Mouse (Mus musculus) small intestine, adult 2 months (tissue): ENCODE results near the gene Gpr107. TPM values are rescaled to one million over a fixed set of nuclear protein-coding genes. Genes with fewer than 3 reads are reported as not detected.
A peak's percentile ranks its signal among the peaks of the same experiment; 100 is the strongest.

ENCODE experiments used
- H3K27ac ChIP-seq: fragments of 200-500 bp; 2 replicates; pipeline ENCODE4 v1.5.1; 2012; ENCODE audit warnings: low read depth, low read length, control low read depth, inconsistent platforms; ENCODE audit not compliant: insufficient read depth
- H3K27me3 ChIP-seq: fragments of 200-500 bp; 2 replicates; pipeline ENCODE4 v1.6.1; 2012; ENCODE audit warnings: mild to moderate bottlenecking, moderate library complexity, low read length, inconsistent platforms; ENCODE audit not compliant: control insufficient read depth, insufficient read depth
- H3K36me3 ChIP-seq: fragments of 200-500 bp; 2 replicates; pipeline ENCODE4 v1.6.1; 2012; ENCODE audit warnings: mild to moderate bottlenecking, low read length, control low read depth, inconsistent platforms; ENCODE audit not compliant: control insufficient read depth, insufficient read depth
- H3K4me1 ChIP-seq: fragments of 200-500 bp; 2 replicates; pipeline ENCODE4 v1.6.1; 2012; ENCODE audit warnings: low read length, inconsistent platforms, mixed read lengths; ENCODE audit not compliant: control insufficient read depth, insufficient read depth, insufficient read length
- H3K4me3 ChIP-seq: fragments of 200-500 bp; 2 replicates; pipeline ENCODE4 v1.5.1; 2012; ENCODE audit warnings: low read depth, mild to moderate bottlenecking, control low read depth, inconsistent platforms, low read length, moderate library complexity
- CTCF ChIP-seq: fragments of 200-500 bp; IDR thresholded peaks from 2 replicates; pipeline ENCODE4 v1.5.1; 2012; ENCODE audit warnings: low read depth, mild to moderate bottlenecking, control low read depth, inconsistent platforms, low read length, moderate library complexity, mixed read lengths; ENCODE audit not compliant: insufficient replicate concordance, insufficient read length; ENCODE audit errors: extremely low read depth
- POLR2A ChIP-seq: fragments of 200-500 bp; IDR thresholded peaks from 2 replicates; pipeline ENCODE4 v1.6.1; 2012; ENCODE audit warnings: low read depth, mild to moderate bottlenecking, control low read depth, inconsistent platforms, low read length, moderate library complexity
- WGBS: fragments of 180-500 bp; shearing (Covaris S2); methylation state at CpG from one replicate; pipeline ENCODE4 v1.1.7; 2018; 5-methylcytosine and 5-hydroxymethylcytosine counted together
- polyA plus RNA-seq: library from polyadenylated mRNA; depleted of rRNA; stranded (reverse); fragments of >200 nt; gene quantifications from 2 replicates; pipeline ENCODE4 v1.2.3, GENCODE M21; 2012

Gene Gpr107
- polyA plus RNA-seq, 1 experiment, result 30.5 TPM

GRCm38 (mm10) chr2:31142505-31142904 is 9.6 kb upstream of the Gpr107 start:
- Histone ChIP-seq H3K4me3 (peak overlapping the region; percentile 94), H3K4me1 (peaks cover 5% of the 10 kb centered on the region), H3K36me3 (peaks cover 4% of the 10 kb centered on the region; the same call in 1 of the 2 replicates), H3K27ac (peak overlapping the region; percentile 18), H3K27me3 (no peaks in the 10 kb centered on the region)
- 35% methylated on average over 3 of the region's 3 CpGs for WGBS
- TF ChIP-seq POLR2A (no peak), CTCF (peak; percentile 22; the same call in 1 of the 2 replicates)

- Histone ChIP-seq H3K4me3 (peak overlapping the region; percentile 47), H3K27me3 (no peaks in the 10 kb centered on the region), H3K36me3 (peaks cover 4% of the 10 kb centered on the region; the same call in 1 of the 2 replicates), H3K4me1 (peaks cover 5% of the 10 kb centered on the region), H3K27ac (peak overlapping the region; percentile 45)
- 72% methylated on average over 6 of the region's 6 CpGs for WGBS
- TF ChIP-seq CTCF (no peak), POLR2A (no peak)
These were observed 8.8 kb upstream of the Gpr107 start for GRCm38 (mm10) chr2:31143326-31143725.

GRCm38 (mm10) chr2:31143768-31144695 is 8.1 kb upstream of the Gpr107 start:
- H3K27me3 ChIP-seq, result no peaks in the 10 kb centered on the region
- H3K27ac ChIP-seq, result peak overlapping the region; percentile 45
- WGBS, result 67% methylated on average over 16 of the region's 16 CpGs
- H3K36me3 ChIP-seq, result peaks cover 4% of the 10 kb centered on the region; the same call in 1 of the 2 replicates
- H3K4me1 ChIP-seq, result peaks cover 5% of the 10 kb centered on the region
- TF ChIP-seq CTCF (no peak), POLR2A (no peak)
- H3K4me3 ChIP-seq, result peak overlapping the region; percentile 47

GRCm38 (mm10) chr2:31144901-31145300 is 7.2 kb upstream of the Gpr107 start:
- Histone ChIP-seq H3K4me3 (no peak overlapping the region), H3K27me3 (no peaks in the 10 kb centered on the region), H3K27ac (0 out of 2 replicates have a peak overlapping the region, but pooled peaks have one; percentile 12), H3K36me3 (peaks cover 4% of the 10 kb centered on the region), H3K4me1 (peaks cover 5% of the 10 kb centered on the region)
- TF ChIP-seq CTCF, result no peak
- TF ChIP-seq POLR2A, result no peak
- WGBS, result 71% methylated on average over 1 of the region's 1 CpGs

- Histone ChIP-seq H3K4me3 (no peak overlapping the region), H3K36me3 (peaks cover 7% of the 10 kb centered on the region), H3K4me1 (peaks cover 3% of the 10 kb centered on the region; the same call in 1 of the 2 replicates), H3K27me3 (no peaks in the 10 kb centered on the region), H3K27ac (no peak overlapping the region)
- whole genome bisulfite sequencing, result 85% methylated on average over 7 of the region's 7 CpGs
- TF ChIP-seq POLR2A, result no peak
- no peak for TF ChIP-seq CTCF
These were observed 5.1 kb upstream of the Gpr107 start for GRCm38 (mm10) chr2:31147054-31147453.

- H3K27me3 ChIP-seq, result no peaks in the 10 kb centered on the region
- no peak overlapping the region for H3K4me3 ChIP-seq
- H3K27ac ChIP-seq, result no peak overlapping the region
- TF ChIP-seq POLR2A, result no peak
- TF ChIP-seq CTCF, result no peak
- H3K36me3 ChIP-seq, result peaks cover 7% of the 10 kb centered on the region
- H3K4me1 ChIP-seq, result no peaks in the 10 kb centered on the region
These were observed 1.4 kb upstream of the Gpr107 start for GRCm38 (mm10) chr2:31150762-31151161.

- Histone ChIP-seq H3K27ac (no peak overlapping the region), H3K4me3 (no peak overlapping the region), H3K36me3 (peaks cover 2% of the 10 kb centered on the region), H3K27me3 (no peaks in the 10 kb centered on the region), H3K4me1 (peaks cover 17% of the 10 kb centered on the region)
- no peak for TF ChIP-seq POLR2A
- no peak for TF ChIP-seq CTCF
- 78% methylated on average over 3 of the region's 3 CpGs for WGBS
These were observed 4.7 kb downstream of the Gpr107 start for GRCm38 (mm10) chr2:31156846-31157245.
